Mouse (Mus musculus): ENCODE data around the gene Med12l. TPM values are rescaled to one million over a fixed set of nuclear protein-coding genes. Genes with fewer than 3 reads are reported as not detected.

Med12l gene
- polyA plus RNA-seq, 1 experiment from 2014 or later: 2.3 TPM

DNA sequence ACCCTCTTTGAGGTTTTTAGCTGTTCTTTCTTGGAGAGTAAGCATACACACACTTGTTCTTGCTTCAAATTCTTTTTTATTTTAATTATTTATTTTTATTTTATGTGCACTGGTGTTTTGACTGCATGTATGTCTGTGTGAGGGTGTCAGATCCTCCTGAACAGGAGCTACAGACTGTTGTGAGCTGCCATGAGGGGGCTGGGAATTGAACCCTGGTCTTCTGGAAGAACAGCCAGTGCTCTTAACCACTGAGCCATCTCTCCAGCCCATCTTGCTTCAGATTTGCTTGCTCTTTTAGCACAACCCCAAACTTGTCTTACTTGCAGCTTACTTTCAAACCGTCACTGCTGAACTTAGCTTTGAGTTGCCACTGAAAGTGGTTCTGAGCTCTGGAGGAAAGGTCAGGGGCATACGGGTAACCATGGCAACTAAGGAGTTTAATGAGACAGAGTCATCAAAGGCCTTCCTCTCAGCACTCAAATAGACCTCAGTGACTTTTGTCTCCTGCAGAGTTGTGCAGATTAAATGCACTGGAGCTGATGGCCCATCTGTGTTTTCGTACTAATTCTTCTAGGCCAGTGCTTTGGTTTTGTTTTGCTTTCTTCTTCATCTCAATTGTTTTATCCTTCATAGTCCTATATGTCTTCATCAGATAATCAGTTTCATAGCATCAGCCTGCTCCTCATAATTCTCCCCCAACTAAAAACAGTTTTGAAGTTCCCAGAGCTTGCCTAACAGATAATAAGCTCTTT is 272.1 kb downstream of the Med12l start:
- H3K36me3 ChIP-seq (ENCODE audit: control insufficient read depth, insufficient read depth): no peaks in the 10 kb centered on the region
- no peaks in the 10 kb centered on the region for H3K4me1 ChIP-seq (ENCODE audit: control insufficient read depth, insufficient read depth, low read length)
- no peak overlapping the region for H3K4me3 ChIP-seq (ENCODE audit: low read length)
- H3K4me2 ChIP-seq (ENCODE audit: low read depth, low read length): no peak overlapping the region
- WGBS: 65% methylated on average over 3 of the region's 3 CpGs
- no peak for ATAC-seq (replicated peaks; ENCODE audit: extremely low read depth, insufficient read depth, low FRiP score)
- no peaks in the 10 kb centered on the region for H3K27me3 ChIP-seq (ENCODE audit: control insufficient read depth, insufficient read depth, low read length)
- no peaks in the 10 kb centered on the region for H3K9me3 ChIP-seq (replicated peaks; ENCODE audit: control insufficient read depth, low read length)
- no peak overlapping the region for H3K27ac ChIP-seq (ENCODE audit: low read length)
- no peak overlapping the region for H3K9ac ChIP-seq (ENCODE audit: low read length)

DNA sequence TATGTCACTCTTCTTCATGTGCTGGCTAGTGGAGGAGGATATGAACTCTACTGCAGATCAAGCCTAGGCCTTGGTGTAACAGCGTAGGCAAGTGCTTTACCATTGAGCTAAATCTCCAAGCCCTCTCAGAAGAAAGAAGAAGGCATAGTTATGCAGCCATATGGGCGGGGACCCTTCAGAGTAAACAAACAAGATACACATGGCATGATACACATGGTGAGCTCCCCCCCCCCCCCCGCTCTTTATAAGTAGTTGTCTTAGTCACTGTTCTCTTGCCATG is 272.6 kb downstream of the Med12l start:
- H3K4me2 ChIP-seq (ENCODE audit: low read depth, low read length): no peak overlapping the region
- H3K4me1 ChIP-seq (ENCODE audit: control insufficient read depth, insufficient read depth, low read length): no peaks in the 10 kb centered on the region
- 88% methylated on average over 3 of the region's 3 CpGs for WGBS
- H3K4me3 ChIP-seq (ENCODE audit: low read length): no peak overlapping the region
- no peak for ATAC-seq (replicated peaks; ENCODE audit: extremely low read depth, insufficient read depth, low FRiP score)
- no peak overlapping the region for H3K27ac ChIP-seq (ENCODE audit: low read length)
- H3K36me3 ChIP-seq (ENCODE audit: control insufficient read depth, insufficient read depth): no peaks in the 10 kb centered on the region
- no peaks in the 10 kb centered on the region for H3K9me3 ChIP-seq (replicated peaks; ENCODE audit: control insufficient read depth, low read length)
- H3K9ac ChIP-seq (ENCODE audit: low read length): no peak overlapping the region
- no peaks in the 10 kb centered on the region for H3K27me3 ChIP-seq (ENCODE audit: control insufficient read depth, insufficient read depth, low read length)

DNA sequence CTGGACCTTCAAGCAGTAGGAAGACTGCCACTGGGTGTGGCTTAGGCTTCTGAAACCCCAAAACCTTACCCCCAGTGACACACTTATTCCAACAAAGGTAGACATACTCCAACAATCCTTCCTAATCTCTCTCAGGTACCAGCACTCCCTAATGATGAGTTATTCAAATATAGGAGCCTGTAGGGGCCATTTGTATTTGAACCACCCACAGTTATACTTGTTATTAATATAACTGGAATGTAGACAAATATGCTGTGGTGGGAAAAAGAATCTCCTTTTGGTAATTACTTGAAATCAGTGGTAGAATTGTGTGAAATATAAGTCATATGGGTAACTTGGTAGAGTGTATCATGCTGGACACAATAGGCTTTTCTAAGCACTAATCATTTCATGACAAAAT is 273.0 kb downstream of the Med12l start:
- H3K4me3 ChIP-seq (ENCODE audit: low read length): no peak overlapping the region
- H3K4me1 ChIP-seq (ENCODE audit: control insufficient read depth, insufficient read depth, low read length): no peaks in the 10 kb centered on the region
- H3K9ac ChIP-seq (ENCODE audit: low read length): no peak overlapping the region
- no peaks in the 10 kb centered on the region for H3K9me3 ChIP-seq (replicated peaks; ENCODE audit: control insufficient read depth, low read length)
- ATAC-seq (replicated peaks; ENCODE audit: extremely low read depth, insufficient read depth, low FRiP score): no peak
- H3K36me3 ChIP-seq (ENCODE audit: control insufficient read depth, insufficient read depth): no peaks in the 10 kb centered on the region
- H3K27ac ChIP-seq (ENCODE audit: low read length): no peak overlapping the region
- no peaks in the 10 kb centered on the region for H3K27me3 ChIP-seq (ENCODE audit: control insufficient read depth, insufficient read depth, low read length)
- no peak overlapping the region for H3K4me2 ChIP-seq (ENCODE audit: low read depth, low read length)

DNA sequence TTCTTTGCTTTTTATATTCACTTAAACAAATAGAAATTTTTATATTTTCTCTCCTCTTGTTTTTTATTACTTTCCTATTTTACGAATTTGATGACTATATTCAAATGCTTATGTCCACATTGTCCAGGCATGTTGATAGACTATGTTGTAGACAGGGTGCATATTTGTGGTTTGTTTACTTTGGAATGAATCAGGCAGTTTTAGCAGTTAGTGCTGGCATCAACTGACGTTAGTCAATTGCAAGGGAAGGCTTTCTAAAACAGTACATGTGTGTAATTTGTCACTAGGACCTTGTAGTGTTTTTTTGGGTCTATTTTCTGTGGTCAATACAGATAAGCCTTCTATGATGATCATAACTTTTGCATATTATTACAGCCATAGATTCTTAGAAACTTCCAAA is 284.9 kb downstream of the Med12l start:
- no peak overlapping the region for H3K4me3 ChIP-seq (ENCODE audit: low read length)
- no peaks in the 10 kb centered on the region for H3K36me3 ChIP-seq (ENCODE audit: control insufficient read depth, insufficient read depth)
- H3K4me2 ChIP-seq (ENCODE audit: low read depth, low read length): no peak overlapping the region
- H3K9ac ChIP-seq (ENCODE audit: low read length): no peak overlapping the region
- WGBS: 62% methylated on average over 2 of the region's 2 CpGs
- no peak overlapping the region for H3K27ac ChIP-seq (ENCODE audit: low read length)
- H3K9me3 ChIP-seq (replicated peaks; ENCODE audit: control insufficient read depth, low read length): no peaks in the 10 kb centered on the region
- no peaks in the 10 kb centered on the region for H3K4me1 ChIP-seq (ENCODE audit: control insufficient read depth, insufficient read depth, low read length)
- no peaks in the 10 kb centered on the region for H3K27me3 ChIP-seq (ENCODE audit: control insufficient read depth, insufficient read depth, low read length)
- no peak for ATAC-seq (replicated peaks; ENCODE audit: extremely low read depth, insufficient read depth, low FRiP score)

DNA sequence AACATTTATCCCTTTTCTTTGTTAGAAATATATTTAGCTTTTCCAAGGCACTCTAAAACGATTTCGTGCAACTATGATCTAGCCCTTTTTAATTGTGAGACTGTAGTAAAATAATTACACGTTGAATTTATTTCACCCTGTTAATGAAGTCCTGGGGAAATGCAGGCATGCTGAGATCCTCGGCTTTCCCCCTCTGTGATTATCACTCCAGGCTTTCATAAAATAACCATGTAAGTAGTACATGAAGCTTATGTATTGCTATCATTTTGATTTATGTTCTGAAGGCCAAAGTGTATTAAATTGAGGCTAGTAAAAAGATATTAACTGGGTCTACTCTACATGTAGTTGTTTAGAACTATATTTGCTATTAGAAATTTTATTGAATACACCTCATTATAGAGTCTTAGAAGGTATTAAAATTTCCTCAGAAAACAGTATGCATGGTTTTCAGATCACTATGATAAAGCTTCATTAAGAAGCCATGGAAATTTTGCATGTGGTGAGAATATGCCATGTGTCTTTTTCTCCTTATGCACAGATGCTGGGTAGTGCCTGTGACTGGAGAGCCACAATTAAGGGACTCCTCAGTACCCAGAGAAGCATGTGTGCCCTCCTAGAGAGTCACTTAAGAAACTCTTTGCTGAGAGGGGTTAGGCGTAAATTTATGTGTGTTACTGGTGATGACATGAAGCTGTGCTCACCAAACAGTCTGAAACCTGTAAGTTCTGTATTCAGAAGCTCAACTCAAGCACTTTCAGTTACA is 288.0 kb downstream of the Med12l start:
- H3K4me1 ChIP-seq (ENCODE audit: control insufficient read depth, insufficient read depth, low read length): no peaks in the 10 kb centered on the region
- H3K36me3 ChIP-seq (ENCODE audit: control insufficient read depth, insufficient read depth): no peaks in the 10 kb centered on the region
- H3K9me3 ChIP-seq (replicated peaks; ENCODE audit: control insufficient read depth, low read length): no peaks in the 10 kb centered on the region
- no peak overlapping the region for H3K9ac ChIP-seq (ENCODE audit: low read length)
- no peaks in the 10 kb centered on the region for H3K27me3 ChIP-seq (ENCODE audit: control insufficient read depth, insufficient read depth, low read length)
- no peak overlapping the region for H3K27ac ChIP-seq (ENCODE audit: low read length)
- WGBS: 79% methylated on average over 5 of the region's 5 CpGs
- H3K4me2 ChIP-seq (ENCODE audit: low read depth, low read length): no peak overlapping the region
- no peak overlapping the region for H3K4me3 ChIP-seq (ENCODE audit: low read length)
- no peak for ATAC-seq (replicated peaks; ENCODE audit: extremely low read depth, insufficient read depth, low FRiP score)

DNA sequence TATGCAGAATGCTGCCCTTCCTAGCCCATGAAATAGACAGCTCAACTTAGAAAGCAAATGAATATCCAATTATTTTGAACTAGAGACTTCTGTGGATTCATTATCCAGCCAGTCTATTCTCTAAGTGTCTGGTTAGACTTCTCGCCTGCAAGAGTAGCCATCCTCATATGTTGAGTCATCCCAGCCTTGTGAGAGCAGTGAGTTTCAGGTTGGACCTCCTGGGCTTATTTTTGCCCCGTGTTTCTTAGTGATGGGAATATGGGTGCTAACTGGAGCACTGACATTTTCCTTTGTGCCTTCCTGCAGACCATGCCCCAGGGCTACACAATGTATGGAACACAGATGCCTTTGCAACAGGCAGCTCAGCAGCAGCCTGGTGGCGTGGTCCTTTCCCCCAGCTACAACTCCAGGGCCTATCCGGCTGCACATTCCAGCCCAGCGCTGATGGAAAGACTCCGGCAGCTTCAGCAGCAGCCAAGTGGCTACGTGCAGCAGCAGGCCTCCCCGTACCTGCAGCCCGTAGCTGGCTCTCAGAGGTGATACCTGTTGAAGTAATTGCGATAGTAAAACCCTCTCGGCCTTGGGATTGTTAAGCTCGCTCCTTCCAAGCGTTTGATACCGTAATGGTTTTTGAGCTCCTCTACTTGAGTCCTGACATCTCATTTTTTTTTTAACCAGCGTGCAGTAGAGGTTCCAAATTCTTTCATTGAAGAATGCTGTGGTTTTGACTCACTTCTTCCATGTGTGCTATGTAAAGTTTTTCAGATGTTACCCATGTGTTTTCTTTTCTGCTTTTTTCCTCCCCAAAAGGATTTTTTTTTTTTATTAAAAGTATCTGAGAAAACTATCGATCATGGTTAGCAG is 290.3 kb downstream of the Med12l start:
- H3K27ac ChIP-seq (ENCODE audit: low read length): no peak overlapping the region
- ATAC-seq (replicated peaks; ENCODE audit: extremely low read depth, insufficient read depth, low FRiP score): no peak
- no peaks in the 10 kb centered on the region for H3K36me3 ChIP-seq (ENCODE audit: control insufficient read depth, insufficient read depth)
- no peaks in the 10 kb centered on the region for H3K4me1 ChIP-seq (ENCODE audit: control insufficient read depth, insufficient read depth, low read length)
- no peaks in the 10 kb centered on the region for H3K27me3 ChIP-seq (ENCODE audit: control insufficient read depth, insufficient read depth, low read length)
- no peaks in the 10 kb centered on the region for H3K9me3 ChIP-seq (replicated peaks; ENCODE audit: control insufficient read depth, low read length)
- H3K9ac ChIP-seq (ENCODE audit: low read length): no peak overlapping the region
- H3K4me3 ChIP-seq (ENCODE audit: low read length): no peak overlapping the region
- 82% methylated on average over 16 of the region's 16 CpGs for WGBS
- no peak overlapping the region for H3K4me2 ChIP-seq (ENCODE audit: low read depth, low read length)

DNA sequence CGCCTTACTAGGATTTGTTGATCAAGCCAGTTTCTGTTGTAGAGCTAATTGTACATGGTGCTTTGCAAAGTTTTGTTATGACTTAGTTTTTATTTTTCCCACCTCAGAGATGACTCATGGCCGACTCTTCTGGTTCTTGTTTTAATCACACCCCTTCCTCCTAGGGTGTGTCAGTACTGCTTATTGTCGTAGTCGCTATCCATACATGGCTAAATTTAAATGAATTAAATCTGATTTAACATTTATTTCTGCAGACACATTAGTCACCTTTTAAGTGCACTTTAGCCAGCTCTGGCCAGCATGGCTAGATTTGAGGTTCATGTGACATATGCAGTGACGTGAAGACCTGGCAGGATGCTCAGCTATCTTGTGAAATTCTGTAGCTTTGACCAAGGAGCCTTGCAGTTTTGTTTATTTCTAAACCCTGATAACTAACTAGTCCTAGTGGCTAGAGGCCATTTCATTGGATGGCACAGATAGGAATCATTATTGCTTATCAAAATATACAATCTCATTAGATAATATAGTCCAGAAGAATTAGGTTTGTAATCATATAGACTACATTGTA is 291.0 kb downstream of the Med12l start:
- 89% methylated on average over 5 of the region's 5 CpGs for WGBS
- H3K9me3 ChIP-seq (replicated peaks; ENCODE audit: control insufficient read depth, low read length): no peaks in the 10 kb centered on the region
- no peaks in the 10 kb centered on the region for H3K4me1 ChIP-seq (ENCODE audit: control insufficient read depth, insufficient read depth, low read length)
- H3K36me3 ChIP-seq (ENCODE audit: control insufficient read depth, insufficient read depth): no peaks in the 10 kb centered on the region
- no peak overlapping the region for H3K27ac ChIP-seq (ENCODE audit: low read length)
- H3K4me3 ChIP-seq (ENCODE audit: low read length): no peak overlapping the region
- H3K4me2 ChIP-seq (ENCODE audit: low read depth, low read length): no peak overlapping the region
- no peak overlapping the region for H3K9ac ChIP-seq (ENCODE audit: low read length)
- no peaks in the 10 kb centered on the region for H3K27me3 ChIP-seq (ENCODE audit: control insufficient read depth, insufficient read depth, low read length)
- no peak for ATAC-seq (replicated peaks; ENCODE audit: extremely low read depth, insufficient read depth, low FRiP score)

DNA sequence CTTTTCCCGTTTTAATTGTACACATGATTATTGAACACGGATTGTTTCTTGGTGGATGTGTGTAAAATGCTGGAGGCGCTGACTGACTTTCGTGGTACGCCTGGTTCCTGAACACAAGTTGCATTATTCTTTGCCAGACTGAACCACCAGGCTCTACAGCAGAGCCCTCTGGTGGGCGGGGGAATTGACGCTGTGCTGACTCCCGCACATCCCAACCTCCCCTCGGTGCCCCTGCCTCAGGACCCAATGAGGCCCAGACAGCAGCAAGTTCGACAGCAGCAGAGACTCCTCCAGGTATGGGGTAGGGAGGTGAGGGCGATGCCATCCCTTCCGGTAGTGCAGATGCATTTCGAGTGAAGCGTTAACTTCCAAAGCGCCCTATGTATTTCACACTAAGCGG is 292.0 kb downstream of the Med12l start:
- H3K27me3 ChIP-seq (ENCODE audit: control insufficient read depth, insufficient read depth, low read length): no peaks in the 10 kb centered on the region
- WGBS: 84% methylated on average over 16 of the region's 16 CpGs
- no peak overlapping the region for H3K9ac ChIP-seq (ENCODE audit: low read length)

DNA sequence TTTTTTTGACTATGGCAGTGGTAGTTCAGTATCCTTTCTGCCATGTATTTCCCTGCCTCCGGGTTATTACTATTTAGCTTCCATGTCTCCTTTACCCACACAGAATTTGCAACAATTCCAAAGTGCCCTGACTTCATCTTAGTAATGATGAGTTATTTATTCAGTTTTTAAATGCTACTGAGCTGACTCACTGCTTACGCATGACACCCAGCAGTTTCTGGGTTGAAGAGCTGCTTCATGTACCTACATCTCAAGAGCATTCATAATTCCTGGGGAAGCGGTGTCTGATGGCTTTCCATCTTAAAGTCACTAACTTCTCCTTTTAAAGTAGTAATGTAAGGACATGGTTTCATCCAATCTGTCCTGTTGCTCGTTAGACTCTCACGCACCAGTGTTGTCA is 299.3 kb downstream of the Med12l start:
- 90% methylated on average over 5 of the region's 5 CpGs for WGBS
- Histone ChIP-seq H3K4me3 (ENCODE audit: low read length) (no peak overlapping the region), H3K27me3 (ENCODE audit: control insufficient read depth, insufficient read depth, low read length) (no peaks in the 10 kb centered on the region), H3K36me3 (ENCODE audit: control insufficient read depth, insufficient read depth) (no peaks in the 10 kb centered on the region), H3K4me2 (ENCODE audit: low read depth, low read length) (no peak overlapping the region), H3K4me1 (ENCODE audit: control insufficient read depth, insufficient read depth, low read length) (no peaks in the 10 kb centered on the region), H3K9ac (ENCODE audit: low read length) (no peak overlapping the region), H3K27ac (ENCODE audit: low read length) (no peak overlapping the region), H3K9me3 (replicated peaks; ENCODE audit: control insufficient read depth, low read length) (no peaks in the 10 kb centered on the region)
- ATAC-seq (replicated peaks; ENCODE audit: extremely low read depth, insufficient read depth, low FRiP score): no peak

More for the DNA sequence above, 292.0 kb downstream of the Med12l start:
- H3K27ac ChIP-seq (ENCODE audit: low read length): no peak overlapping the region
- H3K4me1 ChIP-seq (ENCODE audit: control insufficient read depth, insufficient read depth, low read length): no peaks in the 10 kb centered on the region
- H3K4me2 ChIP-seq (ENCODE audit: low read depth, low read length): no peak overlapping the region
- no peak for ATAC-seq (replicated peaks; ENCODE audit: extremely low read depth, insufficient read depth, low FRiP score)
- H3K4me3 ChIP-seq (ENCODE audit: low read length): no peak overlapping the region
- H3K36me3 ChIP-seq (ENCODE audit: control insufficient read depth, insufficient read depth): no peaks in the 10 kb centered on the region
- no peaks in the 10 kb centered on the region for H3K9me3 ChIP-seq (replicated peaks; ENCODE audit: control insufficient read depth, low read length)
